Mouse (Mus musculus): ENCODE measurements around the gene Tfpi.
"Not testable (repeated sequence)": the region's sequence is repeated elsewhere in the genome, so short reads cannot be mapped to it uniquely, and the experiment has no call there.

Tfpi gene

GRCm38 (mm10) chr2:84473941-84474530, 2.5 kb downstream of the Tfpi start:
- DNase-seq, result no peak

GRCm38 (mm10) chr2:84467391-84467790, 9.2 kb downstream of the Tfpi start:
- DNase-seq, result no peak

DNA sequence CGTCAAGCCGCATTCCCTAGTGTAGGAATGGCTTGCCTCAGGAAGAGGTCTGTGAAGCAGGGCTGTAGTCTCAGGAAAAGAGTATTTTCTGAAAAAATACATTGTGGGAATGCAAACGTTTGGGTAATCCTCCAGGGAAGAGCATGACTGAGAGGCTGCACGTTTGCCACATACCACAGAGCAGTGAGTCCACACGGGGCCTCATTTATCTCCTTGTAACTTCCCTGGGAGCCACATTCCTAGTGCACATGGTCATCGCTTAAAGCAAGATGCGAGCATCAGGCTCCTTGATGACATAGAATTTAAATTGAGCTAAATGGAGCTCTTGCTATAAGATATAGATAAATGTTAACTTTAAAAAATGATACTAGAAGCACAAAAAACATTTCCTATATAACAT, 11.6 kb downstream of the Tfpi start:
- no peak for DNase-seq

- DNase-seq, result no peak
These were observed 14.2 kb downstream of the Tfpi start for GRCm38 (mm10) chr2:84462411-84462810.

GRCm38 (mm10) chr2:84459651-84460177, 16.9 kb downstream of the Tfpi start:
- DNase-seq, result peak; percentile 67

DNA sequence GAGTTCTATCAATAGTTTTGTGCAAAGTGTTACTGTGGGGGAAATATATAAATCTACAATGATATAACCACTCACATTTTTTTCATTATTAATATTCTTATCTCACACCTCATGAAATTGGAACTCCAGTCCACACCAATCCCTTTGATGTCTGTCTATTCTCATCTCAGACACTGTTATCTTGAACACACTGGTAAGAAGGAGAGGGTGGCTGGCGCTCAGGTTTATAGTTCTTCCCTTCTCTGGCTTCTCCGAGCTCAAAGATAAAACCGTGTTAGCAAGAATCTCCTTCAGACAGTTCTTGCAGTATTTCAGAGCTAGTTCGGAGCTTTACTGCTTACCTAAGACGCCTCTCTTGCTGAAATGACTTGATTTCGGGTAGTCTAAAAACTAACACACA, 19.4 kb downstream of the Tfpi start:
- DNase-seq, result no peak

- peak; percentile 61 for DNase-seq
These were observed 21.3 kb downstream of the Tfpi start for GRCm38 (mm10) chr2:84455236-84455799.

DNA sequence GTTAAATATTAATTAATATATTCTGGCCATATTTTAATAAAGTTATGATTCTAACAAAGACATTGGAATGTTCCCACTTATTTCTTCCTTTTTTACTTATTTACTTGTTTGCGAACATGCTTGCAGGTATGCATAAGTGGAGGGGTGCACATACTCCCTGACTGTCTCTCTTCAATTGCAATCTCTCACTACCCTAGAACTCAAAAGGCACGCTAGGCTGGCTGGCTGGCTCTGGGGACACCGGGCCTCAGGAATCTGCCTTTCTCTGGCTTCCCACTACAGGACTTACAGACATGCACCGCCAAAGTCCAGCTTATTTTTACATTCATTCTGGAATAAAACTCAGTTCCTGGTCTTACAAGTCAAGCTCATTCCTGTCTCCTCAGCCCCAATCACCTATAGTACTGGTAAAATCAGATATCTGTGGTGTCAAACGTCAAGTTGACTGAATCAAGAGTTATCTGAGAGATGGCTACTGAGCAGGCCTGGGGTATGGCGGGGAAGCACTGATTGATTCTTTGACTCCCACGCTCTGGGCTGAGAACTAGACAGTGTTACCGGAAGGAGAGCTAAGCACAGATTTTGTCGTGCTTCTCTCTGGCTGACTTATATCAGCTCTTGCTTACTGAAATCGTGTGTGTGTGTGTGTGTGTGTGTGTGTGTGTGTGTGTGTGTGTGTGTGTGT, 21.9 kb downstream of the Tfpi start:
- DNase-seq, result no peak

- peak; percentile 20 for DNase-seq
These were observed 22.5 kb downstream of the Tfpi start for GRCm38 (mm10) chr2:84454051-84454450.

- no peak for DNase-seq
These were observed 31.1 kb downstream of the Tfpi start for GRCm38 (mm10) chr2:84445499-84445898.

DNA sequence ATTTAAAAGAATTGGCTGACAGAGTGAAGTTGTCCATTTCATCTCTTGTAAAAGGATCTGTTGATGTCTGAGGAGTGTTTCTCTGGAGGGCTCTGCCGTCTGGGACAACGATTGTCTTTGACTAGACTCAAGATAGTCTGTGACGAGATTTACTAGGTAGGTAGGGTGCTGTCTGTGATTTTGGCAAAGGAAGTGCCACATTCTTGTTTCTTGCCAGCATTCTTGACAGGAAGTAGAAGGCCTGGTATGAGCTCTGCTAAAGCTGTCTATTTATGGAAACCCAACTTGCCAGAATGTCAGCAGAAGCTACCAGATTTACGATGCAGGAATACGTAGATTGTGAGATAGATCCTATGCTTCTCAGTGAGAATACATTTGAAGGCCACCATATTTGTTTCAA, 34.6 kb downstream of the Tfpi start:
- no peak for DNase-seq

- peak; percentile 28 for DNase-seq
These were observed 46.9 kb downstream of the Tfpi start for GRCm38 (mm10) chr2:84429724-84430123.

DNA sequence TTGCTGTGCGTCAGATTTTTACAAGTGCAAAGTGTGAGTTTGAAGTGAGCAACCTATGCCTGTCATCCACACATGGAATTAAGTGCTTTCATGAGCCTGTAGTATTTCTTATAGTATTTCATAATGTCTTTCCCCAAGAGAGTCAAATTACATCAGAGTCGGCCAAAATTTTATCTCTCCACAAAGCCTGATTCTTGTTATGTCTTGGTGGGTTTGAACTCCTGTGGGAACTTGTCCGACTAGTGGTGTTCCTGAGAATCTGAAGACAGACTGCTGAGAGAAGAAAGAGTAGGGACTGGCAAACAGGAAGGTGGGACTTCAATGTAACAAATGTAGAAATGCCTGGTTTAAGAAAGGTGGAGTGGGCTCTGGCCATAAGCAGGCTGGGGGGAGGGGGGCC, 47.7 kb downstream of the Tfpi start:
- DNase-seq, result no peak

- no peak for DNase-seq
These were observed 50.0 kb downstream of the Tfpi start for GRCm38 (mm10) chr2:84426531-84426930.

- peak; percentile 89 for DNase-seq
These were observed 51.4 kb downstream of the Tfpi start, which contains the start of gene Calcrl for GRCm38 (mm10) chr2:84425138-84425537. TSS of gene Calcrl (minus strand) at chr2:84425411.

DNA sequence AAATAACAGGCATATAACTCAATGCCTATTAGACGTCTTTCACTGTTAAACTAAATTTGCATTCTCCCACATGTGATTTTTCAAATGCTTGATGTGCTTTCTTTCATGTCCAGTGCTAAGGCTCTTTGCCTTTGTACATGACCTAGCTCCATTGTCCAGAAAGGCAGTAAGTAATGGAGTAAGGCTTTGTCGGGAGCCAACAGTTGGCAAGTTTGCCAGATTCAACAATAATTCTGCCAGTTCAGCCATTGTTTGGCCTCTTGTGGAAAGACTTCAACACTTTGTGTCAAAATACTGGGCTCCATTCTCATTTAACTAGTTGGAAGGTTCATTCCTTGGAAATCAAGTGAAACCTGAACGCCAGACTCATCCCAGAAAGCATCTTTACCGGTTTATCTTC, 60.1 kb downstream of the Tfpi start:
- DNase-seq, result no peak

GRCm38 (mm10) chr2:84409796-84410592, 66.6 kb downstream of the Tfpi start:
- no peak for DNase-seq

- no peak for DNase-seq
These were observed 71.7 kb downstream of the Tfpi start for GRCm38 (mm10) chr2:84404834-84405233.

- no peak for DNase-seq
These were observed 73.9 kb downstream of the Tfpi start for GRCm38 (mm10) chr2:84402713-84403112.

- DNase-seq, result no peak
These were observed 80.0 kb downstream of the Tfpi start for GRCm38 (mm10) chr2:84396557-84396956.

DNA sequence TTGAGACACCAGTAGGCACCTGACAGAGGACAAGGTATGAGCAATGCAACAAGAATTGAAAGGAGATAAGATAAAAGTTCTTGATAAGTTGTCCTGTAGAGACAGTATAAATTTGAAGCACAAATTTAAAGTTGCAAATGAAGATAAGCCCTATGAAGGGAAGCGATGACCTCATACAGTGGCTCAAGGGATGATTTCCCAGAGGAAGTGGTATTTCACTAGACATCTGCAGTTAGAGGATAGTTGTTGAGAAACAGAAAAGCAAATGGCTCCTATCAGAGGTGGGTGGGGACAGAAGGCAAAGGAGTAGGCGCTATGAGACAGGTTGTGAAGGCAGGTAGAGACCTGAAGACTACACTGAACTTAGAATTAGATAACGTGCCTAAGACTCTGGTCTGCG, 83.3 kb downstream of the Tfpi start:
- no peak for DNase-seq

DNA sequence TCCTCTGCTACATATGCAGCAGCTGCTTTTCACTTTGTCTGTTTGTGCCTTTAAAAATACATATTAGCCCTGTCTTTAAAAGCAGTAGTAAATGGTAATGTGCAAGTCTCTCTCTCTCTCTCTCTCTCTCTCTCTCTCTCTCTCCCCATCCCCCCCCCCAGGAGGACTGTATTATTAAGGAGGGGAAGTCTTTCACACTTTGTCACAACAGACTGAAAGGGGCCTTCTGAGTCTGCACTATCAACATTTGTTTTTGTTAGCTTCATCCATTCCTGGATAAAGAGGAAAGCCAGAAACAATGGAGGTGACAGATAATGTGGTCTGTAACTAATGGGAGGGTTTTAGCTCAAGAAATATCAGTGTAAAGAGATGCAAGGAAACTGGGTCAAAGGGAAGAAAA, 87.5 kb downstream of the Tfpi start:
- no peak for DNase-seq

DNA sequence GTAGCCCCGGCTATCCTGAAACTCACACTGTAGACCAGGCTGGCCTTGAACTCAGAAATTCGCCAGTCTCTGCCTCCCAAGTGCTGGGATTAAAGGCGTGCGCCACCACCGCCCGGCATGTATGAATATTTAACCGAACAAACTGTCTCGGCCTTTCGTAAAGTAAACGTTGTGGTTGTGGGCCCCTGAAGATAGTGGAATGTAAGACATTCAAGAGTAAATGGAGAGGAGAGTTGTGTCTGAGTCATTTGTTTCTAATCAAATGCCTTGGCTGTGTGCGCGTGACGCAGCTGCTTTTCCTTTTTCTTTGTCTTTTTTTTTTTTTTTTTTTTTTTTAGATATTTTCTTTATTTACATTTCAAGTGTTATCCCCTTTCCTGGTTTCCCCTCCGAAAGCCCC, 88.0 kb downstream of the Tfpi start:
- not testable (repeated sequence) for DNase-seq
